Mouse (Mus musculus): ENCODE measurements around the gene Smarcc2. TPM values are rescaled to one million over a fixed set of nuclear protein-coding genes. Genes with fewer than 3 reads are reported as not detected.

Gene Smarcc2
- polyA plus RNA-seq, 1 experiment from 2014 or later: 124 TPM

DNA sequence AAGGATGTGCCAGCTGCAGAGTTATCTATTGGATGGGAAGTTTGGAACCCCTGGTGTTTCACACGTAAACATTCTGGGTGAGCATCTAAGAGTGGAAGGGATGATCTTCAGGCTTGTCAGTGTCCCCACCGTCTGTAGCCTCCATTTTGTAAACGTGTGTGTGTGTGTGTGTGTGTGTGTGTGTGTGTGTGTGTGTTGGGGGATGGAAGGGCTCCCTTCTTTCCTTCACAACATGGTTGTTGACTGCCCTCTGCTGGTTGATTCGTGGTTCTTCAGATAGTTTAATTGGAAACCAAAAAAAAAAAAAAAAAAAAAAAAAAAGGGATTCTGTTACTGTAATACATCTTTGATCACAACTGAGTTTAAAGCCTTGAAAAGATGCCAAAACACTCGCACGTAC lies 3.8 kb upstream of the Smarcc2 start:
- no peaks in the 10 kb centered on the region for H3K27me3 ChIP-seq (ENCODE audit: control insufficient read depth, insufficient read depth, low read length)
- H3K9ac ChIP-seq (ENCODE audit: low read length): no peak overlapping the region
- 5% methylated on average over 6 of the region's 6 CpGs for WGBS
- ATAC-seq (ENCODE audit: insufficient read depth, low FRiP score, low TSS enrichment) (no peak), DNase-seq (ENCODE audit: low spot score) (peak; percentile 74)
- H3K4me2 ChIP-seq (ENCODE audit: low read depth): 0 out of 2 replicates have a peak overlapping the region, but pooled peaks have one; percentile 10
- no peaks in the 10 kb centered on the region for H3K9me3 ChIP-seq (ENCODE audit: control insufficient read depth, low read length)
- H3K27ac ChIP-seq (ENCODE audit: low read depth, low read length): no peak overlapping the region
- H3K4me1 ChIP-seq (ENCODE audit: control insufficient read depth, insufficient read depth, low read length): peaks cover 2% of the 10 kb centered on the region
- no peaks in the 10 kb centered on the region for H3K36me3 ChIP-seq (ENCODE audit: control insufficient read depth, insufficient read depth, low read length)
- no peak overlapping the region for H3K4me3 ChIP-seq (ENCODE audit: low read depth, low read length)

GRCm38 (mm10) chr10:128457676-128458075 lies 1.4 kb upstream of the Smarcc2 start:
- no peaks in the 10 kb centered on the region for H3K27me3 ChIP-seq (ENCODE audit: control insufficient read depth, insufficient read depth, low read length)
- peaks cover 10% of the 10 kb centered on the region for H3K4me1 ChIP-seq (ENCODE audit: control insufficient read depth, insufficient read depth, low read length)
- H3K36me3 ChIP-seq (ENCODE audit: control insufficient read depth, insufficient read depth, low read length): peaks cover 6% of the 10 kb centered on the region; the same call in 1 of the 2 replicates
- 90% methylated on average over 6 of the region's 6 CpGs for WGBS
- no peak overlapping the region for H3K4me3 ChIP-seq (ENCODE audit: low read depth, low read length)
- no peak for DNase-seq (ENCODE audit: low spot score)
- no peaks in the 10 kb centered on the region for H3K9me3 ChIP-seq (ENCODE audit: control insufficient read depth, low read length)
- no peak for ATAC-seq (ENCODE audit: insufficient read depth, low FRiP score, low TSS enrichment)
- H3K9ac ChIP-seq (ENCODE audit: low read length): no peak overlapping the region
- H3K4me2 ChIP-seq (ENCODE audit: low read depth): no peak overlapping the region
- no peak overlapping the region for H3K27ac ChIP-seq (ENCODE audit: low read depth, low read length)

DNA sequence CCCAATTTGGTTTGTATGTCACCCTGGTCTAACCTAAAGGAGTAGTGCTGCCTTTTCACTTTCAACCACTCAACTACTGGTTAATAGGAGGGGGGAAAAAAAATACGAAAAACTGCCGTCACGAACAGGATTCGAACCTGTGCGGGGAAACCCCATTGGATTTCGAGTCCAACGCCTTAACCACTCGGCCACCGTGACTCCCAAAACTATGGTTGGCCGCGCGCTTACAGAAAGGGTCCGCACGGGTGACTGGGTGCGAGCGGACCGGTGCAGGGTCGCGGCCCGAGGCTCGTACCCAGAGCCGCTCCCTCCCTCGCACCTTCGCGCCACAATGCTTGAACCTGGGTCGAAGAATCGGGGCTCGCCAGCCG lies 715 bp upstream of the Smarcc2 start:
- peak overlapping the region; percentile 96 for H3K9ac ChIP-seq (ENCODE audit: low read length)
- peaks cover 10% of the 10 kb centered on the region for H3K4me1 ChIP-seq (ENCODE audit: control insufficient read depth, insufficient read depth, low read length)
- H3K27ac ChIP-seq (ENCODE audit: low read depth, low read length): peak overlapping the region; percentile 95
- 0% methylated on average over 29 of the region's 29 CpGs for WGBS
- ATAC-seq (ENCODE audit: insufficient read depth, low FRiP score, low TSS enrichment): peak; percentile 76
- H3K9me3 ChIP-seq (ENCODE audit: control insufficient read depth, low read length): no peaks in the 10 kb centered on the region
- peak overlapping the region; percentile 72 for H3K4me3 ChIP-seq (ENCODE audit: low read depth, low read length)
- H3K36me3 ChIP-seq (ENCODE audit: control insufficient read depth, insufficient read depth, low read length): peaks cover 6% of the 10 kb centered on the region; the same call in 1 of the 2 replicates
- DNase-seq (ENCODE audit: low spot score): peak; percentile 93
- H3K27me3 ChIP-seq (ENCODE audit: control insufficient read depth, insufficient read depth, low read length): no peaks in the 10 kb centered on the region
- peak overlapping the region; percentile 87 for H3K4me2 ChIP-seq (ENCODE audit: low read depth)

GRCm38 (mm10) chr10:128459409-128460269 lies 591 bp downstream of the Smarcc2 start:
- Histone ChIP-seq H3K4me2 (ENCODE audit: low read depth) (peak overlapping the region; percentile 87), H3K27ac (ENCODE audit: low read depth, low read length) (peak overlapping the region; percentile 95), H3K9me3 (ENCODE audit: control insufficient read depth, low read length) (no peaks in the 10 kb centered on the region), H3K36me3 (ENCODE audit: control insufficient read depth, insufficient read depth, low read length) (peaks cover 7% of the 10 kb centered on the region; the same call in 1 of the 2 replicates), H3K4me3 (ENCODE audit: low read depth, low read length) (peak overlapping the region; percentile 72), H3K27me3 (ENCODE audit: control insufficient read depth, insufficient read depth, low read length) (no peaks in the 10 kb centered on the region), H3K9ac (ENCODE audit: low read length) (peak overlapping the region; percentile 96), H3K4me1 (ENCODE audit: control insufficient read depth, insufficient read depth, low read length) (peaks cover 10% of the 10 kb centered on the region)
- ATAC-seq (ENCODE audit: insufficient read depth, low FRiP score, low TSS enrichment): peak; percentile 48
- peak; percentile 57 for DNase-seq (ENCODE audit: low spot score)
- 3% methylated on average over 12 of the region's 67 CpGs for WGBS

- DNase-seq (ENCODE audit: low spot score) (no peak), ATAC-seq (ENCODE audit: insufficient read depth, low FRiP score, low TSS enrichment) (no peak)
- Histone ChIP-seq H3K4me3 (ENCODE audit: low read depth, low read length) (peak overlapping the region; percentile 72), H3K4me1 (ENCODE audit: control insufficient read depth, insufficient read depth, low read length) (peaks cover 10% of the 10 kb centered on the region), H3K27ac (ENCODE audit: low read depth, low read length) (peak overlapping the region; percentile 95), H3K27me3 (ENCODE audit: control insufficient read depth, insufficient read depth, low read length) (no peaks in the 10 kb centered on the region), H3K9ac (ENCODE audit: low read length) (peak overlapping the region; percentile 96), H3K9me3 (ENCODE audit: control insufficient read depth, low read length) (no peaks in the 10 kb centered on the region), H3K36me3 (ENCODE audit: control insufficient read depth, insufficient read depth, low read length) (peaks cover 10% of the 10 kb centered on the region), H3K4me2 (ENCODE audit: low read depth) (peak overlapping the region; percentile 87)
- WGBS: 2% methylated on average over 5 of the region's 5 CpGs
Observed at GRCm38 (mm10) chr10:128460270-128460630, 1.2 kb downstream of the Smarcc2 start.

GRCm38 (mm10) chr10:128474366-128474765 lies 15.3 kb downstream of the Smarcc2 start:
- Histone ChIP-seq H3K4me1 (ENCODE audit: control insufficient read depth, insufficient read depth, low read length) (no peaks in the 10 kb centered on the region), H3K36me3 (ENCODE audit: control insufficient read depth, insufficient read depth, low read length) (peaks cover 35% of the 10 kb centered on the region), H3K4me2 (ENCODE audit: low read depth) (no peak overlapping the region), H3K9me3 (ENCODE audit: control insufficient read depth, low read length) (no peaks in the 10 kb centered on the region), H3K27ac (ENCODE audit: low read depth, low read length) (no peak overlapping the region), H3K9ac (ENCODE audit: low read length) (no peak overlapping the region), H3K27me3 (ENCODE audit: control insufficient read depth, insufficient read depth, low read length) (no peaks in the 10 kb centered on the region), H3K4me3 (ENCODE audit: low read depth, low read length) (no peak overlapping the region)
- ATAC-seq (ENCODE audit: insufficient read depth, low FRiP score, low TSS enrichment) (no peak), DNase-seq (ENCODE audit: low spot score) (no peak)
- WGBS: 93% methylated on average over 11 of the region's 12 CpGs

DNA sequence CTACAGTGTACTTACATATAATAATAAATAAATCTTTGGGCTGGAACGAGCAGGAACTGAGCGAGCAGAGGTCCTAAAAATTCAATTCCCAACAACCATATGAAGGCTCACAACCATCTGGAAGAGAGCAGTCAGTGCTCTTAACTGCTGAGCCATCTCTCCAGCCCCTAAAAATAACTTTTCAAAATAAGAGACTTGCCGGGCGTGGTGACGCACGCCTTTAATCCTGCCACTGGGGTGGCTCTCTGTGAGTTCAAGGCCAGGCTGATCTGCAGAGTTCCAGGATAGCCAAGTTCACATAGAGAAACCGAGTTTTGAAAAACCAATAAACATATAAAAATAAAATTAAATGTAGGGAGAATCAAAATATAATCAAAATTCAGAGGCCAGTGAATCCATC lies 27.3 kb downstream of the Smarcc2 start:
- Histone ChIP-seq H3K36me3 (ENCODE audit: control insufficient read depth, insufficient read depth, low read length) (peaks cover 46% of the 10 kb centered on the region), H3K9me3 (ENCODE audit: control insufficient read depth, low read length) (no peaks in the 10 kb centered on the region), H3K27ac (ENCODE audit: low read depth, low read length) (no peak overlapping the region), H3K9ac (ENCODE audit: low read length) (no peak overlapping the region), H3K4me2 (ENCODE audit: low read depth) (no peak overlapping the region), H3K27me3 (ENCODE audit: control insufficient read depth, insufficient read depth, low read length) (no peaks in the 10 kb centered on the region), H3K4me1 (ENCODE audit: control insufficient read depth, insufficient read depth, low read length) (peaks cover under 1% of the 10 kb centered on the region; the same call in 1 of the 2 replicates), H3K4me3 (ENCODE audit: low read depth, low read length) (no peak overlapping the region)
- no peak for DNase-seq (ENCODE audit: low spot score)
- 95% methylated on average over 7 of the region's 7 CpGs for WGBS
- no peak for ATAC-seq (ENCODE audit: insufficient read depth, low FRiP score, low TSS enrichment)

DNA sequence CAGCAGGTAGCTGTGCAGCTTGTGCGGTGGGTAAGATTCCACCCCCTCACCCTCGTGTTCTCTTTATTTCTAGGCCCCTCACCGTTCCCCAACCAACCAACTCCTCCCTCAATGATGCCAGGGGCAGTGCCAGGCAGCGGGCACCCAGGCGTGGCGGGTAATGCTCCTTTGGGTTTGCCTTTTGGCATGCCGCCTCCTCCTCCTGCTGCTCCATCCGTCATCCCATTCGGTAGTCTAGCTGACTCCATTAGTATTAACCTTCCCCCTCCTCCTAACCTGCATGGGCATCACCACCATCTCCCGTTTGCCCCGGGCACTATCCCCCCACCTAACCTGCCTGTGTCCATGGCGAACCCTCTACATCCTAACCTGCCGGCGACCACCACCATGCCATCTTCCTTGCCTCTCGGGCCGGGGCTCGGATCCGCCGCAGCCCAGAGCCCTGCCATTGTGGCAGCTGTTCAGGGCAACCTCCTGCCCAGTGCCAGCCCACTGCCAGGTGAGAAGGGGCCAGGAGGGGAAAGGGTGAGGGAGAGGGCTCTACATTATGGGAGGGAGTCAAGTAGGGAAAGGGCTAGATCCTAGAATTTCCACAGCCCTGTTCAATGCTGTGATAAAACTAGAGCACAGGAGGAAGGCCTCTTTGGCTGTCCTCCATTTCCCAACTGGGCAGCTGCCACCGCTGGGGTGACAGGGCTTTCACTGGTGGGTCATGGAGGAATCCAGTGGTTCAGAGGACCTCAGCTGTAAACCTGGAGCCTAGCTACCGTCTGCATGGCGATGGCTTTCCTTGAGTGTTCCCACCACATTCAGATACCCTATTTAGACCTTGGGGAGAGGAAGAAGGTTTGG lies 29.0 kb downstream of the Smarcc2 start:
- H3K9ac ChIP-seq (ENCODE audit: low read length): no peak overlapping the region
- H3K4me2 ChIP-seq (ENCODE audit: low read depth): no peak overlapping the region
- WGBS: 94% methylated on average over 22 of the region's 22 CpGs
- ATAC-seq (ENCODE audit: insufficient read depth, low FRiP score, low TSS enrichment) (no peak), DNase-seq (ENCODE audit: low spot score) (no peak)
- H3K4me1 ChIP-seq (ENCODE audit: control insufficient read depth, insufficient read depth, low read length): peaks cover 10% of the 10 kb centered on the region; the same call in 1 of the 2 replicates
- no peaks in the 10 kb centered on the region for H3K27me3 ChIP-seq (ENCODE audit: control insufficient read depth, insufficient read depth, low read length)
- H3K27ac ChIP-seq (ENCODE audit: low read depth, low read length): no peak overlapping the region
- H3K4me3 ChIP-seq (ENCODE audit: low read depth, low read length): no peak overlapping the region
- H3K36me3 ChIP-seq (ENCODE audit: control insufficient read depth, insufficient read depth, low read length): peaks cover 36% of the 10 kb centered on the region
- no peaks in the 10 kb centered on the region for H3K9me3 ChIP-seq (ENCODE audit: control insufficient read depth, low read length)

All from neural tube, embryonic 11.5 days (tissue).